Mouse (Mus musculus): ENCODE data around the gene Col25a1.

Col25a1 gene

GRCm38 (mm10) chr3:130161323-130161917 is 30.1 kb downstream of the Col25a1 start:
- DNase-seq: no peak

DNA sequence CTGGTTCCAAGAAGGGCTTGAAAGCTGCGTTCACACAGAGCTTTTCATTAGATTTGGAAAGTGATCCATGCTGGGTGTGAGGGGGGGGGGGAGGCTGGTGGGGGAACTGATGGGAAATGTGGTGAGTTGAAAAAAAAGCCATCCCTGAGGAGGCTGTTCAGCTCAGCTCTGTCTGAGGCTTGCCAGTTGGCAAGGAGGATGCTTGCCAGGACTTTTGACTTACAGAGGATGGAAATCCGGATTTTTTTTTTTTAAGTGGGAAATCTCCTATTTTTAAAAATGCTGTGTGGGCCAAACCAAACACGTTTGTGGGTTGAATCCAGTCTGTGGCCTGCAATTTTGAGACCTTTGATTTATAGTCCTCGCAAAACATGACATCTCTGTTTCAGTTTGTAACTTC is 35.6 kb downstream of the Col25a1 start:
- no peak for DNase-seq

DNA sequence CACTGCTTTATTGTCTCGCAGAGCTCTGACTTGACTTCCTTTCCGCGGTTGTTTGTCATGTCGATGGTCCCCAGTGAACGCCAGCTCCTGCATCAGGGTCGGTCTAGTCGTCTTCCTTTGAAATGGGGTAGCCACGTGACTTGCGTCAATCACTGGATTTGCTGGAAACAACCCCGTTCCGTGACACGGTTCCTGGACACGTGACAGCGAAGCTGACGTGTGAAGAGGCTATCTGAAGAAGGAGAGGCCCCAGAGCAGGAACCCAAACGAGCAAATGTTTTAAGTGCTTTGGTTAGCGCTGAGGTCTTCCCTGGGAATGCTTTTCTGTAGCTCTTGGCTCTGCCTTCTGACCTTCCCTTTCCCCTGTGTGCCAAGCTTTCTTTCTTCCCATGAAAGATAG is 41.5 kb downstream of the Col25a1 start:
- DNase-seq: no peak

DNA sequence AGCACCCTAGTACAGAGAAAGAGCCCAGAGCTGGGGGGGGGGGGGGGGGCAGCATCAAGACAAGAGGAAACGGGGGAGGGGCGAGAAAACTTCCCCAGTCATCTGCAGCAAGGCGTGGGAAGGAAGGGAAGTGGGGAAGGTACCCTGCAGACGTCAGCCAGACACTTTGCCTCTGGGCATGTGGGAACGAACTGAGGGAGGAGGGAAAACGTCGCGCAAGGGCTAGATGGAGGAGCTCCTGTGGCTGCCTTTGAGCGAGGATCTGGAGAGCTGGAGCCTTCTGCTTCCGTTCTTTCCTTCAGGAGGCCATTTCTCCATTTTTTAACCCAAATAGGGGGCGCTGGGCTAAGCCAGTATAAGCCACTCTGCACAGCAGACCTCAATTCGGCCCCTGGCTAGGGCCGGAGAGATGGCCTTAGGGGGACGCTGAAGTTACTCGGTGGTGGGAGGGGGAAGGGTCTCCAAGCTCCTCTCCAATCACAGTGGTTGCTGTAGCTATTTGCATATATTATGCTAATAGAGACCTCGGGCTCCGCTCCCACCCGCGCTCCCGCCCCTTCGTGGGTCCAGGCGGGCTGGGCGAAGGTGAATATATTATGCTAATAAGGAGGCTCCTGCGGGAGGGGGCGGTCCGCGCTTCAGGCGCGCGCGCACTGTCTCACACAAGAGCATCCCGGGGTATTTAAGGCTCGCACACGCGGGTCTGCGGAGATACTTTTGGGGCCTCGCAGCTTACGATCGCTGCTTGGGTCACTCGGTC is 49.1 kb downstream of the Col25a1 start:
- peak; percentile 51 to 74 for DNase-seq

DNA sequence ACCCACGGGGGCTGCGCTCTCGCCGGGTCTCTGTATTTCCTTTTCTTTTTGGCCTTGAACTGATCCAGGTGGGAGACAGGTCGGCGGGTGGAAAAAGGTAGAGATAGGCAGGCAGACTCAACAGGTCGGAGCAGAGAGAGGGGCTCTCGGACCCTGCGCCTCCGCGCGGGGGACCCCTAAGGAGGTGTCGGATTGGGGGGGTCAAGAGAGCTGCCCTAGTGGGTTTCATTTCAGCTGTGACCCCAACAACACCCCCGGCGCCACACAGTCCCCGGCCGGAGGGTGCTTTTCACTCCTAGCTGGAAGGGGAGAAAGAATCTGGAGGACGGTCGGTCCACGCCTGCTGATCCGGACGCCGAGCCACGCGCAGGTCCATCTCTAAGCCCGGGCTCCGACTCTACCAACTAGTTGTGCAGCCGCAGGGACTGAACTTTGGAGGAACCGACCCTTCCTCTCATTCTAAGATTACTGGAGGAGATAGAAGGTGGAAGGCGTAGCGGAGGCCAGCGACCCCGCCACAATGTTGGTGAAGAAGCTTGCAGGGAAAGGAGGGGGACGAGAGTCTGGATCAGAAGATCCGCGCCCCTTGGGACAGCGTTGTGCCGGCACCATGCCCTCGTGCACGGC is 49.8 kb downstream of the Col25a1 start:
- no peak for DNase-seq

- no peak for DNase-seq
These were observed 50.3 kb downstream of the Col25a1 start for GRCm38 (mm10) chr3:130181591-130181980.

DNA sequence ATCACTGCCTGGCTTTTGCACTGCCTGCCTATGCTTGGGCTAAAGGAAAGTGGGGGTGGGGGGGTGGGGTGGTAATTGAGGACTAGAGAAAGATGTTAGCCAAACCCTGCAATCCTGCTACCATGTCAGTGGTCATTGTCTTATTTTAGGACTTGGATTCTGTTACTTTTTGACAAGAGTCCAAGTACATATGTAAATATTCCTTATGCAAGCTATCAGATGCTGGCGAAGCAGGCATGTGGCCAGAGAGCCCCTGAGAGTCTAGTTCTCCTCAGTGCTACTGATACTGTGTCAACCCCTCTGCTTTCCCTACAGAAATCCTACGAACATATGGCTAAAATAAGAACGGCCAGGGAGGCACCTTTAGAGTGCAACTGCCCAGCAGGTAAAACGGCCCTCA is 51.1 kb downstream of the Col25a1 start:
- DNase-seq: no peak

- no peak for DNase-seq
These were observed 53.8 kb downstream of the Col25a1 start for GRCm38 (mm10) chr3:130185111-130185510.

- no peak for DNase-seq
These were observed 56.3 kb downstream of the Col25a1 start for GRCm38 (mm10) chr3:130187588-130187987.

DNA sequence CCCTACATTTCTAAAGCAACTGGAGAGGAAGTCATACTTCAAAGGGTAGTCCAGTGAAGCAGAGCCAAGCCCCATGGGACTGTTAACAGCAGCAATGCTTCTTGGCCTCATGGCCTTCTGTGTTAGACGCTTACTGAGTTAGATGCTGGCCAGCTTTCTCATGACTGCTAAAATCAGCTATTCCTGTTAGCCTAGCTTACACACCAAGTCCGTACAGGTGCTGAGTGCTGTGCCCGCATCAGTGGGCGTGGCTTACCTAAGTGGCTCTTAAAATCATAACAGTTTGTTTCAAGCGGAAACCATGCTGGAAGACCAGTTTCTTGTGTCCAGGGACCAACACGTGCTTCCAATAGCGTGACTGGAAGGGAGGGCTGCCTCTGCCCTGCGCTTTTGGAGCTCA is 62.1 kb downstream of the Col25a1 start:
- no peak for DNase-seq

DNA sequence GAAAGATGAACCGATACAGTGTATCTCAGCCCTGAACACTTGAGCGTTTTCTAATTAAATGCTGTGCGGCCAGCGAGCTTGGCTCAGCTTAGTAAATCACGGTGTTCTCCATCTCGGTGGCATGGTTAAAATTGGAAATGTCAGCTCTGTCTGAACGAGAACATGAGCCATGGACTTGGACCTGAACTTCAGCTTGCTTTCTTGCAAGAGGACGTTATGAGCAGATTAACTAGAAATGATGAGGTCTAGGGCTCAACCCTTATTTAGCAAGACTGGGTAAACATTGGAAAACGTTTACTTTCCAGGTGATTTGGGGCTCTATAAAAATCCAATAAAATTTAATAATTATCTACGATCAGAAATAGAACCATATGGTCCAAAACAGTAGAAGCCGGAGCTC is 83.3 kb downstream of the Col25a1 start:
- no peak for DNase-seq

GRCm38 (mm10) chr3:130216141-130216540 is 84.8 kb downstream of the Col25a1 start:
- DNase-seq: no peak

DNA sequence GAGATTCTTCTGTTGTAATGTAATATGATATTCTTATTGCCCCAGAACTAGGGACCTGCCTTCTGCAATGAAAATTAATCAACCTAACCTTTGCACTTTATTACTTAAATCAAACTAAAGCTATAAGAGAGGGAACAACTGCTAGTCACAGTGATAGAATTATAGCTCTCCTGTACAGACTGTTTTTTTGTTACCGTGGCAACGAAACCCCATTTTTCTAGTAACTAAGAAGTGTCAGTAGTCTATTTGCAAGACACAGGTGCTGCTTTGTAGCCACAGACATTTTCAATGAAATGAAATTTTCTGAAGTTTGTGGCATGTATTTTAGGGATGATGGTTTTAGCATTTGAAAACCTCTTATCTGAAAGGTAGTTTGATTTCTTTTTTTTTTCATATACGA is 85.3 kb downstream of the Col25a1 start:
- DNase-seq: no peak

DNA sequence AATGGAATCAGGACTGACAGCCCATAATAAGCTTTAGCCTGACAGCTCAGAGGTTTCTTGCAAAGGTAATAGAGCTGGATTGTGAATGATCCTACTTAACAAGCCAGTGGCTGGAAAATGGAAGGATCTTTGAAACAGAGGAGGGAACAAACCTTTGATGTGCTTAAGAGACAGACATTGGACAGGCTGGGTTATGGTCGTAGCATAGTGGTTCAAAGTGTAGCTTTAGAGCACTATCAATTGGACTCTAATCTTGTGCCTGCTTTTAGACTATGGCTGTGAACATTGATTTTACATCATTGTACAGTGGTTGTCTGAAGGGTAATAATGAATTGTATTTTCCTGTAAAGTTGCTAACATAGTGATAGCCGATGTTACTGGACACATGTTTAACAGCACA is 86.4 kb downstream of the Col25a1 start:
- DNase-seq: no peak

GRCm38 (mm10) chr3:130218232-130218728 is 87.0 kb downstream of the Col25a1 start:
- DNase-seq: no peak

DNA sequence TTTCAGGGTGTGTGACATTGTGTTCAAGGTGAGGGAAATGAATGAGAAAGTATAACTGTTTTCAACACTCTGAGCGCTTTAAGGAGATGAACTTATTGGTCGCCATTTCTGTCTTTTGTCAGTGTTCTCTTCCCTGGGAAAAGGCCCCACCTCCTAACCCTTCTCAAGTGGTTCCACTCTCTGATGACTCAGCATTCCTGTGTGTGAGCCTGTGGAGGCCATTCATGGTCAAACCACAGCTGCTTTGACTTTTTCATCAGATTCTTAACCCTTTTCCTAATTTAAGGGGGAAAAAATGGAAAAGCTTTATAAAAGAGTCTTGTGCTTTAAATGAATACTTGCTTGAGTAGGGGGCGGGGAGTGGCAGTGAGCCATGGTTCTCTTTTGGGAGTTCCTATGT is 89.5 kb downstream of the Col25a1 start:
- DNase-seq: no peak

DNA sequence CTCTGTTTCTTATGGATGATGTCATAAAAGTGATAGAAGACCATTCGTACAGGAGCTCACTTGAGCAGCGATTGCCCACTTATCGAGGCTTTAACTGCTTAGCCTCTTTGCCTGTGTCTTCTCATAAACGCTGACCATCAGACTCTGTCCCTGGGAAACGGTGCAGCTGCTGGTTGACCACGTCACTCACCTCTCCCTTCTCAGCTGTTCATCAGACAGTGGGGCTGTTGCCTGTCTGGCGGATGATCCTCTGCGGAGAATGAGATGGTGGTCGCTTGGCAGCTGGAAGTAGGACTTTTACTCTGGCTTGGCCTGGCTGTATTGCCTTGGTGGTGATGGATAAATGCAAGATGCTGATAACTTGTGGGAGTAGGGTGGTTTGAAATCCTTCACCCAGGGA is 96.9 kb downstream of the Col25a1 start:
- DNase-seq: no peak

- no peak for DNase-seq
These were observed 101.6 kb downstream of the Col25a1 start for GRCm38 (mm10) chr3:130232944-130233343.

DNA sequence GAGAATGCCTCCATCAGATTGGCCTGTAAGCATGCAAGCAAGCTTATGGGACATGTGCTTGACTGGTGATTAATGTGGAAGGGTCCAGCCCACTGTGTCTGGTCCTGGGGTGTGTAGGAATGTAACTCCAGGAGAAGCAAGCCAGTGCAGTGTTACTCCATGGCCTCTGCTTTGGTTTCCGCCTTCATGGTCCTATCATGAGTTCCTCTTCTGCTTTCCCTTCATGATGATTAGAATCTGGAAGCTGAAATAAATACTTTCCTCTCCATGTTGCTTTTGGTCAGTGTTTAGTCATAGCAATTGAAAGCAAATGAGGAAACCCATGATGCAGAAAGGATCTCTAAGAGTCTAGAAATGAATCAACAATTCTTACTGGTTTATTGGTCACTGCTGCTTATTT is 103.9 kb downstream of the Col25a1 start:
- DNase-seq: no peak

- no peak for DNase-seq
These were observed 104.8 kb downstream of the Col25a1 start for GRCm38 (mm10) chr3:130236129-130236528.

DNA sequence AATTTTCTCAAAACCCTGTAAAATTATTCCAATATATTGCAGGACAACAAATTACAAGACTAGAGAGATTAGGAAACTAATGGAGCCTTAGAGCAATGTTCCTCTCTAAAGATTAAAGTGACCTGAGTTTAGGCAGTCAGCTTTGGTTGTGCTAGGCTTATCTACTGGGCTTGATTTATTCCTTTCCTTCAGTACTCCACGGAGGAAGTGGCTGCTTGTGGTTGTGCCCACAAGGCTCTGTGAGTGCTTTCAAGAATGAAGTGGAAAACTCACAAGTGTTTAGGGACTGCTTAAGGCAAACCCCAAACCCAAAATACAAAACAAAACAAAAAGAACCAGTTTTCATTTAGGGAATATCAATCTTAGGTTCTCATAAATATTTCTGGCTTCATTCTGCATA is 106.6 kb downstream of the Col25a1 start:
- DNase-seq: no peak

DNA sequence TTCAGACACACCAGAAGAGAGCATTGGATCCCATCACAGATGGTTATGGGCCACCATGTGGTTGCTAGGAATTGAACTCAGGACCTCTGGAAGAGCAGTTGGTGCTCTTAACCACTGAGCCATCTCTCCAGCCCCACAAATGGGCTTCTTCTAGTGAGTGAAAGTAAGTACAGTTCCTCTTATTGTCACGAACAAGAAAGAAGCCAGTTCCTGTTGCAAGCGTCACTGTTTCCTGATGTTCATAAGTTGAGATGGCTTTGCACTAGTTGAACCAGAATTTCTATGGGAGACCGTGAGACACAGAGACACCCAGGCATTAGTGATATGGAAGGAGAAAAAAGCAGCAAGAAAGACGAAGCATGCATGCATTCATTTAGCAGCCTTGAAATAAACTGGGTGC is 110.6 kb downstream of the Col25a1 start:
- no peak for DNase-seq

GRCm38 (mm10) chr3:130242647-130243296 is 111.5 kb downstream of the Col25a1 start:
- no peak for DNase-seq

DNA sequence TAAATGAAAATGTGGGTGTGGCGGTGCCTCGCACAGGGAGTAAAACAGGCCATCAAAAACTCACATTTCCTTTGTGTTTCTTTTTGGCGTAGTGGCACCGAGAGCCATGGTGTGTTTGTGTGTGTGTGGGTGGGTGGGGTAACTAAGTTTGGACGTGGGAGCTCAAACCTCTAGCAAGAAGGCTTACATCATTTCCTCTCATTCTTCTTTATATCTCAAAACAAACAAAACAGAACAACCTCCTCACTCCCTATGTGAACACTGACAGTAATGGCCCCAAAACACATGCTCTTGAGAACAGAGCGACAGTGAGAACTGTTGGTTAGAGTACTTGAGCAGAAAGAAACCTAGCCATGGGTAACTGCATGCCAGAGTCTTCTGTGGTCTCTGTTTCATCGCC is 121.1 kb downstream of the Col25a1 start:
- DNase-seq: no peak

Data from thymus, postnatal 36 days (tissue).